Mouse (Mus musculus): ENCODE results near the gene Dctn5. TPM values are rescaled to one million over a fixed set of nuclear protein-coding genes. Genes with fewer than 3 reads are reported as not detected.
A peak's percentile ranks its signal among the peaks of the same experiment; 100 is the strongest.

The Dctn5 gene
- polyA plus RNA-seq, 1 experiment from 2014 or later, result 122 TPM

- Histone ChIP-seq H3K4me2 (ENCODE audit: low read depth, low read length) (no peak overlapping the region), H3K9me3 (ENCODE audit: control insufficient read depth, low read length) (no peaks in the 10 kb centered on the region), H3K4me3 (ENCODE audit: low read length) (no peak overlapping the region), H3K27ac (ENCODE audit: low read length) (no peak overlapping the region), H3K27me3 (replicated peaks; ENCODE audit: control insufficient read depth, insufficient read depth, low read length) (no peaks in the 10 kb centered on the region), H3K36me3 (ENCODE audit: control insufficient read depth, insufficient read depth, low read length) (peaks cover 9% of the 10 kb centered on the region), H3K9ac (ENCODE audit: low read depth, low read length) (no peak overlapping the region), H3K4me1 (ENCODE audit: control insufficient read depth, insufficient read depth, low read length) (no peaks in the 10 kb centered on the region)
- no peak for ATAC-seq
- WGBS, result 88% methylated on average over 4 of the region's 4 CpGs
Measured at GRCm38 (mm10) chr7:122123518-122123917, 9.3 kb upstream of the Dctn5 start.

- no peak for ATAC-seq
- no peak overlapping the region for H3K9ac ChIP-seq (ENCODE audit: low read depth, low read length)
- WGBS, result 76% methylated on average over 8 of the region's 8 CpGs
- no peaks in the 10 kb centered on the region for H3K27me3 ChIP-seq (replicated peaks; ENCODE audit: control insufficient read depth, insufficient read depth, low read length)
- H3K9me3 ChIP-seq (ENCODE audit: control insufficient read depth, low read length), result no peaks in the 10 kb centered on the region
- H3K27ac ChIP-seq (ENCODE audit: low read length), result no peak overlapping the region
- no peaks in the 10 kb centered on the region for H3K4me1 ChIP-seq (ENCODE audit: control insufficient read depth, insufficient read depth, low read length)
- H3K36me3 ChIP-seq (ENCODE audit: control insufficient read depth, insufficient read depth, low read length), result peaks cover 4% of the 10 kb centered on the region; the same call in 1 of the 2 replicates
- H3K4me3 ChIP-seq (ENCODE audit: low read length), result no peak overlapping the region
- H3K4me2 ChIP-seq (ENCODE audit: low read depth, low read length), result no peak overlapping the region
Measured at GRCm38 (mm10) chr7:122125636-122126035, 7.2 kb upstream of the Dctn5 start.

DNA sequence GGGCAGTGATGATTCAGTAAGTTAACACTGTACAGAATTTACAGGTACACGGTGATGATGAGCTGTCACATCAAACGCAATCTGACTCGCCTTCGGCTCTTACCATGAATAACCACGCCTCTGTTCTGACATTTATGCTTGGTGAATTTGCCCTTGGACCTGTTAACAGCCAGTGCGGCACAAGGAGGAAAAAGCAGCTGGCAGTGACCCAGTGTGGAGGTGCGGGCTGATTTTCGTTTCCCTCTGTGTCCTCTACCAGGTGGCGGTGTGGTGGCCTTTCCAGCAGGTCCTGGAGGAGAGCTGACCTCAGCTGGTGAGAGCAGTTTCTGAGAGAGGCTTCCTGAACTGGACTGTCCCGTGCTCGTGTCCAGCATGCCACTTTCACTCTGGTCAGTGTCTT, 5.9 kb upstream of the Dctn5 start:
- Histone ChIP-seq H3K4me2 (ENCODE audit: low read depth, low read length) (no peak overlapping the region), H3K27me3 (replicated peaks; ENCODE audit: control insufficient read depth, insufficient read depth, low read length) (no peaks in the 10 kb centered on the region), H3K4me3 (ENCODE audit: low read length) (no peak overlapping the region), H3K4me1 (ENCODE audit: control insufficient read depth, insufficient read depth, low read length) (no peaks in the 10 kb centered on the region; the same call in 1 of the 2 replicates), H3K9me3 (ENCODE audit: control insufficient read depth, low read length) (no peaks in the 10 kb centered on the region), H3K27ac (ENCODE audit: low read length) (no peak overlapping the region), H3K36me3 (ENCODE audit: control insufficient read depth, insufficient read depth, low read length) (peaks cover 4% of the 10 kb centered on the region; the same call in 1 of the 2 replicates), H3K9ac (ENCODE audit: low read depth, low read length) (no peak overlapping the region)
- ATAC-seq, result no peak
- WGBS, result 92% methylated on average over 11 of the region's 11 CpGs

- Histone ChIP-seq H3K36me3 (ENCODE audit: control insufficient read depth, insufficient read depth, low read length) (peaks cover 8% of the 10 kb centered on the region), H3K4me2 (ENCODE audit: low read depth, low read length) (peak overlapping the region; percentile 62), H3K27ac (ENCODE audit: low read length) (no peak overlapping the region), H3K4me1 (ENCODE audit: control insufficient read depth, insufficient read depth, low read length) (peaks cover 5% of the 10 kb centered on the region), H3K9me3 (ENCODE audit: control insufficient read depth, low read length) (no peaks in the 10 kb centered on the region), H3K9ac (ENCODE audit: low read depth, low read length) (no peak overlapping the region), H3K4me3 (ENCODE audit: low read length) (peak overlapping the region; percentile 86), H3K27me3 (replicated peaks; ENCODE audit: control insufficient read depth, insufficient read depth, low read length) (no peaks in the 10 kb centered on the region)
- no peak for ATAC-seq
Measured at GRCm38 (mm10) chr7:122131834-122132233, 1.0 kb upstream of the Dctn5 start.

DNA sequence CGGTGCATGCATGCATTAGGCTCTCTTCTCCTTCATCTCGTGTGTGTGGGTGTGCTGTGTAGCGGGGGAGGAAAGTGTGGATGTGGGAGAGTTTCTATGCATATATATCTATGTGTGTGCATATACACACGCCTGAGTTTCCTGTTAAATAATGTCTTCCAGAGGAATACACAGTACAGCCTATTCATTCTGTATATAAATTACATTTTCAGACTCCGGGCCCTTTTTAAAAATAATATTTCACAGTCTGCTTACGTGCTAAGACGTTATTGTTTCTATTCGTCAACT, 441 bp downstream of the Dctn5 start:
- ATAC-seq, result no peak
- no peaks in the 10 kb centered on the region for H3K9me3 ChIP-seq (ENCODE audit: control insufficient read depth, low read length)
- peak overlapping the region; percentile 55 for H3K4me2 ChIP-seq (ENCODE audit: low read depth, low read length)
- peaks cover 5% of the 10 kb centered on the region for H3K36me3 ChIP-seq (ENCODE audit: control insufficient read depth, insufficient read depth, low read length)
- peak overlapping the region; percentile 86 for H3K4me3 ChIP-seq (ENCODE audit: low read length)
- peak overlapping the region; percentile 60 for H3K27ac ChIP-seq (ENCODE audit: low read length)
- H3K4me1 ChIP-seq (ENCODE audit: control insufficient read depth, insufficient read depth, low read length), result peaks cover 5% of the 10 kb centered on the region
- H3K27me3 ChIP-seq (replicated peaks; ENCODE audit: control insufficient read depth, insufficient read depth, low read length), result no peaks in the 10 kb centered on the region
- H3K9ac ChIP-seq (ENCODE audit: low read depth, low read length), result peak overlapping the region; percentile 87
- 13% methylated on average over 8 of the region's 8 CpGs for WGBS

- Histone ChIP-seq H3K27ac (ENCODE audit: low read length) (no peak overlapping the region), H3K36me3 (ENCODE audit: control insufficient read depth, insufficient read depth, low read length) (peaks cover 16% of the 10 kb centered on the region), H3K4me2 (ENCODE audit: low read depth, low read length) (no peak overlapping the region), H3K9me3 (ENCODE audit: control insufficient read depth, low read length) (no peaks in the 10 kb centered on the region), H3K9ac (ENCODE audit: low read depth, low read length) (no peak overlapping the region), H3K4me1 (ENCODE audit: control insufficient read depth, insufficient read depth, low read length) (peaks cover 5% of the 10 kb centered on the region), H3K4me3 (ENCODE audit: low read length) (no peak overlapping the region), H3K27me3 (replicated peaks; ENCODE audit: control insufficient read depth, insufficient read depth, low read length) (no peaks in the 10 kb centered on the region)
- WGBS, result 70% methylated on average over 10 of the region's 10 CpGs
- ATAC-seq, result no peak
Measured at GRCm38 (mm10) chr7:122135070-122135469, 2.2 kb downstream of the Dctn5 start.

DNA sequence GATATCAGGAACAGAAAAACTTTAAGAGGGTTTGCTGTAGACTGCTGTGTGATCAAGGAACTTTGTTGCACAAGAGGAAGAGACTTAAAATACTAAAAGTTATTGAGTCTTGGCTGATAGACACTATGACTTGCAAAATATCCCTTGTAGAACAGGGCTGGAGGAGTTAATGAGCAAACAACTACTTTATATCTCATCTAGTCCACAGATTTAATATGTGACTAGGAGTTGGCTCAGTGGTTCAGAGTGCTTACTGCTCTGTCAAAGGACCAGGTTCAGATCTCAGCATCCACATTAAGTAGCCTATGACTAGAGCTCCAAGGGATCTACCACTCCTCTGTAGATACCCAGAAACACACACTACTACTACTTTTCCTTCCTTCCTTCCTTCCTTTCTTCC, 4.2 kb downstream of the Dctn5 start:
- Histone ChIP-seq H3K36me3 (ENCODE audit: control insufficient read depth, insufficient read depth, low read length) (peaks cover 16% of the 10 kb centered on the region), H3K9me3 (ENCODE audit: control insufficient read depth, low read length) (no peaks in the 10 kb centered on the region), H3K4me2 (ENCODE audit: low read depth, low read length) (no peak overlapping the region), H3K27ac (ENCODE audit: low read length) (no peak overlapping the region), H3K9ac (ENCODE audit: low read depth, low read length) (no peak overlapping the region), H3K4me1 (ENCODE audit: control insufficient read depth, insufficient read depth, low read length) (peaks cover 5% of the 10 kb centered on the region; the same call in 1 of the 2 replicates), H3K4me3 (ENCODE audit: low read length) (no peak overlapping the region), H3K27me3 (replicated peaks; ENCODE audit: control insufficient read depth, insufficient read depth, low read length) (no peaks in the 10 kb centered on the region)
- ATAC-seq, result no peak

- 91% methylated on average over 5 of the region's 5 CpGs for WGBS
- no peak for ATAC-seq
- H3K4me2 ChIP-seq (ENCODE audit: low read depth, low read length), result no peak overlapping the region
- H3K9ac ChIP-seq (ENCODE audit: low read depth, low read length), result no peak overlapping the region
- no peaks in the 10 kb centered on the region for H3K27me3 ChIP-seq (replicated peaks; ENCODE audit: control insufficient read depth, insufficient read depth, low read length)
- no peaks in the 10 kb centered on the region for H3K9me3 ChIP-seq (ENCODE audit: control insufficient read depth, low read length)
- peaks cover 5% of the 10 kb centered on the region; the same call in 1 of the 2 replicates for H3K4me1 ChIP-seq (ENCODE audit: control insufficient read depth, insufficient read depth, low read length)
- H3K4me3 ChIP-seq (ENCODE audit: low read length), result no peak overlapping the region
- peaks cover 17% of the 10 kb centered on the region for H3K36me3 ChIP-seq (ENCODE audit: control insufficient read depth, insufficient read depth, low read length)
- H3K27ac ChIP-seq (ENCODE audit: low read length), result no peak overlapping the region
Measured at GRCm38 (mm10) chr7:122138190-122138589, 5.3 kb downstream of the Dctn5 start.

- H3K9ac ChIP-seq (ENCODE audit: low read depth, low read length), result no peak overlapping the region
- no peak overlapping the region for H3K4me2 ChIP-seq (ENCODE audit: low read depth, low read length)
- no peak overlapping the region for H3K4me3 ChIP-seq (ENCODE audit: low read length)
- ATAC-seq, result no peak
- peaks cover 25% of the 10 kb centered on the region for H3K36me3 ChIP-seq (ENCODE audit: control insufficient read depth, insufficient read depth, low read length)
- H3K9me3 ChIP-seq (ENCODE audit: control insufficient read depth, low read length), result no peaks in the 10 kb centered on the region
- no peaks in the 10 kb centered on the region for H3K4me1 ChIP-seq (ENCODE audit: control insufficient read depth, insufficient read depth, low read length)
- H3K27me3 ChIP-seq (replicated peaks; ENCODE audit: control insufficient read depth, insufficient read depth, low read length), result no peaks in the 10 kb centered on the region
- no peak overlapping the region for H3K27ac ChIP-seq (ENCODE audit: low read length)
Measured at GRCm38 (mm10) chr7:122140991-122141390, 8.2 kb downstream of the Dctn5 start.

- no peak overlapping the region for H3K4me2 ChIP-seq (ENCODE audit: low read depth, low read length)
- H3K27ac ChIP-seq (ENCODE audit: low read length), result peak overlapping the region; percentile 30
- peak; percentile 96 for ATAC-seq
- H3K4me1 ChIP-seq (ENCODE audit: control insufficient read depth, insufficient read depth, low read length), result peaks cover 8% of the 10 kb centered on the region
- 61% methylated on average over 4 of the region's 4 CpGs for WGBS
- H3K4me3 ChIP-seq (ENCODE audit: low read length), result no peak overlapping the region
- no peak overlapping the region for H3K9ac ChIP-seq (ENCODE audit: low read depth, low read length)
- H3K36me3 ChIP-seq (ENCODE audit: control insufficient read depth, insufficient read depth, low read length), result no peaks in the 10 kb centered on the region
- H3K9me3 ChIP-seq (ENCODE audit: control insufficient read depth, low read length), result no peaks in the 10 kb centered on the region
- H3K27me3 ChIP-seq (replicated peaks; ENCODE audit: control insufficient read depth, insufficient read depth, low read length), result no peaks in the 10 kb centered on the region
Measured at GRCm38 (mm10) chr7:122152473-122152872, 19.6 kb downstream of the Dctn5 start.

Data from intestine, embryonic 16.5 days (tissue).